Mouse (Mus musculus) ES-E14 (cell line): ENCODE measurements around the gene Eps15l1.

Experiments used
- CHD2 ChIP-seq: IDR thresholded peaks from 2 replicates; pipeline ENCODE4 v1.6.1; 2014; ENCODE audit warnings: mild to moderate bottlenecking, low read depth, low read length, inconsistent platforms
- HCFC1 ChIP-seq: IDR thresholded peaks from 2 replicates; pipeline ENCODE4 v1.6.1; 2012; ENCODE audit warnings: low read length, inconsistent platforms, borderline replicate concordance; ENCODE audit not compliant: insufficient read depth
- MAFK ChIP-seq: IDR thresholded peaks from 2 replicates; pipeline ENCODE4 v1.6.1; 2014; ENCODE audit warnings: mild to moderate bottlenecking, low read depth, low read length, inconsistent platforms; ENCODE audit not compliant: insufficient read depth
- ZC3H11A ChIP-seq: IDR thresholded peaks from 2 replicates; pipeline ENCODE4 v1.6.1; 2012; ENCODE audit warnings: low read depth, mild to moderate bottlenecking, inconsistent platforms, low read length, borderline replicate concordance
- ZNF384 ChIP-seq: IDR thresholded peaks from 2 replicates; pipeline ENCODE4 v1.6.1; 2012; ENCODE audit warnings: low read depth, low read length, inconsistent platforms

DNA sequence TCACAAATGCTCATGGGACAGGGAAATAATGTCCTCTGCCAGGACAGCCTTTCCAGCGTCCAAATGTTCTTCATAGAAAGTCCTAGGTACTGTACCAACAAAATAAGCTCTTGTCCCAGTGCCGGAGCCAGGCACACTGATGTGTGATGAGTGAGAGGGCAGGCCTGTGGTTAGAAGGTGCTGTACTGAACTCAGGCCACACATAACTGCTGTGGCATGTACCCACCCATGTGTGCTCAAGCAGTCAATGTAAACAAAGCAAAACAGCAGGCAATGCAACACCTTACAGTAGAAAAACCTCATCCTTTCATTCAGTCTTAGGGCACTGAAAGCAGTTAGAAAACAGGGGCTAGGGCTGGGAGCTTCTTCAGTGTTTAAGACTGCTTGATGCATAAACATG is 35.5 kb downstream of the Eps15l1 start:
- TF ChIP-seq MAFK (no peak), HCFC1 (no peak), CHD2 (no peak), ZC3H11A (no peak), ZNF384 (no peak)
